Comparison of ENCODE assay signal across 9 mouse cellular contexts in genomic region chr17:57029691-57030090, GRCm38 (mm10). TPM values are rescaled to one million over a fixed set of nuclear protein-coding genes. Genes with fewer than 3 reads are reported as not detected.
DNase-seq lines count a peak whose midpoint lies in the region; ATAC-seq and TF ChIP-seq lines count a peak whose summit lies in the region.
"Had no signal": no experiment of that assay in that cellular context is flagged by ENCODE, and none has a peak within 500 bp of the region (broad histone marks: within the 10 kb centered on the region; RNA-seq: fewer than 3 reads in every experiment).

No protein-coding gene starts in this region.

- no peak for DNase-seq in lung, embryonic 14.5 days
- no peak for DNase-seq in lung, postnatal 25 days (ENCODE audit: low spot score)
- no peak for DNase-seq in embryonic facial prominence, embryonic 10.5 days (ENCODE audit: low spot score)
- DNase-seq in liver, embryonic 13.5 days = peak; percentile 69
- DNase-seq in right cerebral cortex, adult 2 months (ENCODE audit: low spot score in 2 of 2) = no peak
- no peak for DNase-seq in retina, postnatal 1 day

- H3K27me3 ChIP-seq in lung, embryonic 14.5 days (ENCODE audit: insufficient read depth, low read length) = no peaks in the 10 kb centered on the region
- H3K27me3 ChIP-seq in embryonic facial prominence, embryonic 10.5 days (replicated peaks; ENCODE audit: low read depth, poor library complexity, severe bottlenecking) = no peaks in the 10 kb centered on the region
- H3K27me3 ChIP-seq in hindbrain, embryonic 15.5 days = no peaks in the 10 kb centered on the region
- H3K27me3 ChIP-seq in liver, embryonic 13.5 days = no peaks in the 10 kb centered on the region

- peak overlapping the region; percentile 99 for H3K9ac ChIP-seq in lung, embryonic 14.5 days
- H3K9ac ChIP-seq in hindbrain, embryonic 15.5 days = peak overlapping the region; percentile 97
- peak overlapping the region; percentile 99 for H3K9ac ChIP-seq in liver, embryonic 13.5 days

- no peak for TF ChIP-seq CTCF in lung, embryonic 14.5 days (IDR thresholded peaks at IDR 0.05; ENCODE audit: low read depth)

- 24% methylated on average over 8 of the region's 8 CpGs for WGBS in lung, embryonic 14.5 days
- WGBS in embryonic facial prominence, embryonic 10.5 days = 56% methylated on average over 8 of the region's 8 CpGs
- WGBS in hindbrain, embryonic 15.5 days = 51% methylated on average over 8 of the region's 8 CpGs
- 20% methylated on average over 8 of the region's 8 CpGs for WGBS in liver, embryonic 13.5 days (ENCODE audit: insufficient replicate concordance)

- no peak overlapping the region for H3K27ac ChIP-seq in lung, embryonic 14.5 days (ENCODE audit: low read depth)
- 0 out of 2 replicates have a peak overlapping the region, but pooled peaks have one; percentile 99 for H3K27ac ChIP-seq in embryonic facial prominence, embryonic 10.5 days (replicated peaks)
- H3K27ac ChIP-seq in hindbrain, embryonic 15.5 days (replicated peaks) = no peak overlapping the region
- H3K27ac ChIP-seq in liver, embryonic 13.5 days = peak overlapping the region; percentile 95

- H3K4me2 ChIP-seq in lung, embryonic 14.5 days = peak overlapping the region; percentile 98
- H3K4me2 ChIP-seq in hindbrain, embryonic 15.5 days = peak overlapping the region; percentile 75
- H3K4me2 ChIP-seq in liver, embryonic 13.5 days = peak overlapping the region; percentile 97

- peaks cover 42% of the 10 kb centered on the region for H3K36me3 ChIP-seq in lung, embryonic 14.5 days (ENCODE audit: insufficient read depth)
- H3K36me3 ChIP-seq in embryonic facial prominence, embryonic 10.5 days (replicated peaks) = peaks cover 50% of the 10 kb centered on the region
- peaks cover 36% of the 10 kb centered on the region for H3K36me3 ChIP-seq in hindbrain, embryonic 15.5 days
- peaks cover 46% of the 10 kb centered on the region for H3K36me3 ChIP-seq in liver, embryonic 13.5 days

- peak overlapping the region; percentile 93 for H3K4me3 ChIP-seq in lung, embryonic 14.5 days (ENCODE audit: low read depth, low read length)
- peak overlapping the region; percentile 84 for H3K4me3 ChIP-seq in embryonic facial prominence, embryonic 10.5 days
- peak overlapping the region; percentile 85 for H3K4me3 ChIP-seq in hindbrain, embryonic 15.5 days
- H3K4me3 ChIP-seq in liver, embryonic 13.5 days (replicated peaks) = peak overlapping the region; percentile 99

- no peaks in the 10 kb centered on the region for H3K9me3 ChIP-seq in lung, embryonic 14.5 days (ENCODE audit: low read depth, low read length)
- H3K9me3 ChIP-seq in embryonic facial prominence, embryonic 10.5 days = no peaks in the 10 kb centered on the region
- no peaks in the 10 kb centered on the region for H3K9me3 ChIP-seq in hindbrain, embryonic 15.5 days
- H3K9me3 ChIP-seq in liver, embryonic 13.5 days (replicated peaks) = no peaks in the 10 kb centered on the region

- H3K4me1 ChIP-seq in lung, embryonic 14.5 days (ENCODE audit: insufficient read depth) = 0 out of 2 replicates have a peak, but pooled peaks cover 3% of the 10 kb centered on the region
- peaks cover 24% of the 10 kb centered on the region for H3K4me1 ChIP-seq in embryonic facial prominence, embryonic 10.5 days
- H3K4me1 ChIP-seq in hindbrain, embryonic 15.5 days (replicated peaks) = peaks cover 29% of the 10 kb centered on the region
- peaks cover 63% of the 10 kb centered on the region for H3K4me1 ChIP-seq in liver, embryonic 13.5 days (replicated peaks)

- ATAC-seq in lung, embryonic 14.5 days (ENCODE audit: insufficient read depth) = no peak
- no peak for ATAC-seq in hindbrain, embryonic 15.5 days (ENCODE audit: low FRiP score, low read depth)
- no peak for ATAC-seq in liver, embryonic 13.5 days (ENCODE audit: low read depth)
- ATAC-seq in frontal cortex, adult (ENCODE audit: low TSS enrichment) = no peak

RNA-seq across cellular contexts. Expression of gene Khsrp, which starts 1.6 kb away (rescaled TPM):
- polyA plus RNA-seq in lung, embryonic 14.5 days (2014; fragmentation: Nextera tagmentation; extraction: Ambion mirVana) = 60.8 and 69.4 TPM in 2 replicates
- 53.9 and 55.1 TPM in 2 replicates for polyA plus RNA-seq in embryonic facial prominence, embryonic 10.5 days (2016; fragmentation: Nextera tagmentation; extraction: Ambion mirVana)
- 27.9 and 31.2 TPM in 2 replicates for polyA plus RNA-seq in hindbrain, embryonic 15.5 days (2015; fragmentation: Nextera tagmentation; extraction: Ambion mirVana)
- polyA plus RNA-seq in liver, embryonic 13.5 days (2015; fragmentation: Nextera tagmentation; extraction: Ambion mirVana) = 26.2 and 27.8 TPM in 2 replicates

RNA-seq across cellular contexts. Expression of gene Slc25a41, which starts 11.8 kb away (rescaled TPM):
- polyA plus RNA-seq in lung, embryonic 14.5 days (2014; fragmentation: Nextera tagmentation; extraction: Ambion mirVana) = 0.15 and 0.16 TPM in 2 replicates
- polyA plus RNA-seq in embryonic facial prominence, embryonic 10.5 days (2016; fragmentation: Nextera tagmentation; extraction: Ambion mirVana) = 0.12 TPM in 1 of 2 replicates, not detected in the other
- polyA plus RNA-seq in hindbrain, embryonic 15.5 days (2015; fragmentation: Nextera tagmentation; extraction: Ambion mirVana) = not detected in 2 replicates
- not detected in 2 replicates for polyA plus RNA-seq in liver, embryonic 13.5 days (2015; fragmentation: Nextera tagmentation; extraction: Ambion mirVana)
- polyA plus RNA-seq: spleen, adult 2 months had no signal

RNA-seq across cellular contexts. Expression of gene Gm17949, which starts 18.4 kb away (rescaled TPM):
- polyA plus RNA-seq in lung, embryonic 14.5 days (2014; fragmentation: Nextera tagmentation; extraction: Ambion mirVana) = 0.16 TPM in 1 of 2 replicates, not detected in the other
- 0.25 and 0.54 TPM in 2 replicates for polyA plus RNA-seq in embryonic facial prominence, embryonic 10.5 days (2016; fragmentation: Nextera tagmentation; extraction: Ambion mirVana)
- polyA plus RNA-seq in hindbrain, embryonic 15.5 days (2015; fragmentation: Nextera tagmentation; extraction: Ambion mirVana) = 0.41 and 0.54 TPM in 2 replicates
- polyA plus RNA-seq in liver, embryonic 13.5 days (2015; fragmentation: Nextera tagmentation; extraction: Ambion mirVana) = 0.20 and 0.21 TPM in 2 replicates

RNA-seq across cellular contexts. Expression of gene Gtf2f1, which starts 18.6 kb away (rescaled TPM):
- 53.2 and 60.2 TPM in 2 replicates for polyA plus RNA-seq in lung, embryonic 14.5 days (2014; fragmentation: Nextera tagmentation; extraction: Ambion mirVana)
- 78.7 and 80.7 TPM in 2 replicates for polyA plus RNA-seq in embryonic facial prominence, embryonic 10.5 days (2016; fragmentation: Nextera tagmentation; extraction: Ambion mirVana)
- polyA plus RNA-seq in hindbrain, embryonic 15.5 days (2015; fragmentation: Nextera tagmentation; extraction: Ambion mirVana) = 67.3 and 67.5 TPM in 2 replicates
- polyA plus RNA-seq in liver, embryonic 13.5 days (2015; fragmentation: Nextera tagmentation; extraction: Ambion mirVana) = 64.4 and 73.9 TPM in 2 replicates

RNA-seq across cellular contexts. Expression of gene Crb3, which starts 29.2 kb away (rescaled TPM):
- polyA plus RNA-seq in lung, embryonic 14.5 days (2014; fragmentation: Nextera tagmentation; extraction: Ambion mirVana) = 38.6 and 41.3 TPM in 2 replicates
- polyA plus RNA-seq in embryonic facial prominence, embryonic 10.5 days (2016; fragmentation: Nextera tagmentation; extraction: Ambion mirVana) = 7.2 and 8.0 TPM in 2 replicates
- 4.1 and 4.6 TPM in 2 replicates for polyA plus RNA-seq in hindbrain, embryonic 15.5 days (2015; fragmentation: Nextera tagmentation; extraction: Ambion mirVana)
- 2.9 and 3.1 TPM in 2 replicates for polyA plus RNA-seq in liver, embryonic 13.5 days (2015; fragmentation: Nextera tagmentation; extraction: Ambion mirVana)

Comparison
In these comparisons a context has a peak if more than half of its experiments do, and no peak if none do; other contexts are left out.
1. H3K27ac ChIP-seq: peak in embryonic facial prominence, embryonic 10.5 days (single experiment) and liver, embryonic 13.5 days (single experiment); none in lung, embryonic 14.5 days (single experiment) and hindbrain, embryonic 15.5 days (single experiment).
2. Peak in every context shown above with its lines, with median percentiles within 50 percentile points of each other: H3K4me2 ChIP-seq, H3K4me3 ChIP-seq and H3K9ac ChIP-seq.